Comparison of ENCODE assay signal across 8 mouse cellular contexts in the genomic region with DNA sequence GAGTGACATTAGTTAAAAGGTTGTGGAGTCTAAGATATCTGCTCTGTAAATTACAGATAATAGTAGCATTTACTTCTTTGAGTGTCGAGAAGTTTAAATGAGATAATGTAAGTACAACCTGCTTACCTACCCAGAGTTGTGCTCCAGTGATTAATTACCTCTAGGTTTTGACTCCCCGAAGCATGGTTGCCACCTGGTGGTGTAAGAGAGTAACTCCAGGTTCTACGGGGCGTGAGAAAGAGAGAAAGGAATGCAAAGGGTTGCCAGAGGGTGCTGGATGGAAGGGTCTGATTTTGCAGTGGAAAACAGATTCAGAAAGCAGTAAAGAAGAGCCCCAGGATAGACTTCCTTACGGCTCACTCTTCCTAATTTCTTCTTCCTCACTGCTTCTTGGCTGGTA.
DNase-seq lines count a peak whose midpoint lies in the region; ATAC-seq and TF ChIP-seq lines count a peak whose summit lies in the region.

No protein-coding gene starts in this region.

- peak; percentile 78 for DNase-seq in forebrain, embryonic 14.5 days (ENCODE audit: low spot score)
- DNase-seq in forebrain, embryonic 11.5 days (ENCODE audit: low spot score): no peak
- peak; percentile 40 for DNase-seq in lung, postnatal 0 days (ENCODE audit: low spot score)
- no peak for DNase-seq in lung, adult 18-20 months
- peak; percentile 77 for DNase-seq in brain, embryonic 14.5 days (ENCODE audit: low read depth)
- DNase-seq in induced T-regulatory cell, adult 2 months (ENCODE audit: low read depth): peak; percentile 16
- DNase-seq in ovary, postnatal 14 days (ENCODE audit: low spot score): no peak

- TF ChIP-seq POLR2A in brain, embryonic 14.5 days (IDR thresholded peaks at IDR 0.05; ENCODE audit: borderline replicate concordance, extremely low read depth, insufficient read depth, insufficient read length, poor library complexity, severe bottlenecking): no peak

- WGBS in forebrain, embryonic 14.5 days: 28% methylated on average over 5 of the region's 5 CpGs
- 32% methylated on average over 5 of the region's 5 CpGs for WGBS in forebrain, embryonic 11.5 days
- WGBS in lung, postnatal 0 days: 20% methylated on average over 5 of the region's 5 CpGs

- no peak overlapping the region for H3K4me3 ChIP-seq in forebrain, embryonic 14.5 days (ENCODE audit: low read depth, low read length)
- no peak overlapping the region for H3K4me3 ChIP-seq in forebrain, embryonic 11.5 days (ENCODE audit: low read depth, low read length)
- no peak overlapping the region for H3K4me3 ChIP-seq in lung, postnatal 0 days (ENCODE audit: low read depth, low read length)

- peak; percentile 64 for TF ChIP-seq CTCF in lung, postnatal 0 days (IDR thresholded peaks at IDR 0.05)
- peak; percentile 72; the same call in 1 of the 2 replicates for TF ChIP-seq CTCF in brain, embryonic 14.5 days (IDR thresholded peaks at IDR 0.05; ENCODE audit: borderline replicate concordance, extremely low read depth, insufficient read depth, insufficient read length)

- H3K9me3 ChIP-seq in forebrain, embryonic 14.5 days (replicated peaks; ENCODE audit: control insufficient read depth, low read length): no peaks in the 10 kb centered on the region
- H3K9me3 ChIP-seq in forebrain, embryonic 11.5 days (ENCODE audit: control insufficient read depth, low read length): no peaks in the 10 kb centered on the region
- H3K9me3 ChIP-seq in lung, postnatal 0 days (ENCODE audit: low read length): no peaks in the 10 kb centered on the region

- no peaks in the 10 kb centered on the region for H3K27me3 ChIP-seq in forebrain, embryonic 14.5 days (replicated peaks; ENCODE audit: control insufficient read depth, insufficient read depth, low read length)
- H3K27me3 ChIP-seq in forebrain, embryonic 11.5 days (ENCODE audit: control insufficient read depth, insufficient read depth, low read length): no peaks in the 10 kb centered on the region
- H3K27me3 ChIP-seq in lung, postnatal 0 days (replicated peaks; ENCODE audit: insufficient read depth, low read length): no peaks in the 10 kb centered on the region

- H3K36me3 ChIP-seq in forebrain, embryonic 14.5 days (ENCODE audit: control insufficient read depth, insufficient read depth, low read length): no peaks in the 10 kb centered on the region
- no peaks in the 10 kb centered on the region for H3K36me3 ChIP-seq in forebrain, embryonic 11.5 days (ENCODE audit: control insufficient read depth, insufficient read depth, low read length)
- no peaks in the 10 kb centered on the region for H3K36me3 ChIP-seq in lung, postnatal 0 days (ENCODE audit: insufficient read depth, low read length)

- H3K27ac ChIP-seq in forebrain, embryonic 14.5 days (ENCODE audit: low read depth, low read length): no peak overlapping the region
- no peak overlapping the region for H3K27ac ChIP-seq in forebrain, embryonic 11.5 days (ENCODE audit: low read depth, low read length)
- H3K27ac ChIP-seq in lung, postnatal 0 days (ENCODE audit: low read length): no peak overlapping the region

- H3K4me2 ChIP-seq in forebrain, embryonic 14.5 days (ENCODE audit: low read length): no peak overlapping the region
- H3K4me2 ChIP-seq in forebrain, embryonic 11.5 days (ENCODE audit: low read depth, low read length, severe bottlenecking): no peak overlapping the region
- no peak overlapping the region for H3K4me2 ChIP-seq in lung, postnatal 0 days (replicated peaks; ENCODE audit: low read depth, low read length)

- no peak overlapping the region for H3K9ac ChIP-seq in forebrain, embryonic 14.5 days (ENCODE audit: low read length)
- H3K9ac ChIP-seq in forebrain, embryonic 11.5 days (ENCODE audit: low read length): no peak overlapping the region
- no peak overlapping the region for H3K9ac ChIP-seq in lung, postnatal 0 days (replicated peaks; ENCODE audit: low read depth)

- no peaks in the 10 kb centered on the region for H3K4me1 ChIP-seq in forebrain, embryonic 14.5 days (ENCODE audit: control insufficient read depth, insufficient read depth, low read length)
- no peaks in the 10 kb centered on the region for H3K4me1 ChIP-seq in forebrain, embryonic 11.5 days (replicated peaks; ENCODE audit: control insufficient read depth, insufficient read depth, low read length)
- H3K4me1 ChIP-seq in lung, postnatal 0 days (ENCODE audit: insufficient read depth, low read depth, low read length): no peaks in the 10 kb centered on the region

- ATAC-seq in forebrain, embryonic 14.5 days: no peak
- no peak for ATAC-seq in forebrain, embryonic 11.5 days (replicated peaks; ENCODE audit: low FRiP score)
- no peak for ATAC-seq in lung, postnatal 0 days
- ATAC-seq in megakaryocyte, adult 5-6 weeks (ENCODE audit: poor library complexity, severe bottlenecking): peak; percentile 43; the same call in 1 of the 2 replicates

- TF ChIP-seq EP300 in lung, postnatal 0 days (IDR thresholded peaks at IDR 0.05): no peak

Comparison
In these comparisons a context has a peak if more than half of its experiments do, and no peak if none do; other contexts are left out.
1. DNase-seq: peak in forebrain, embryonic 14.5 days (single experiment), lung, postnatal 0 days (single experiment), brain, embryonic 14.5 days (single experiment) and induced T-regulatory cell, adult 2 months (single experiment); none in forebrain, embryonic 11.5 days (single experiment), lung, adult 18-20 months (0 of 2) and ovary, postnatal 14 days (single experiment).